Mouse (Mus musculus): ENCODE measurements around the gene Aldh2. TPM values are rescaled to one million over a fixed set of nuclear protein-coding genes. Genes with fewer than 3 reads are reported as not detected.
"Not testable (repeated sequence)": the region's sequence is repeated elsewhere in the genome, so short reads cannot be mapped to it uniquely, and the experiment has no call there.

Aldh2 gene
- total RNA-seq, 2 experiments from 2014 or later = 140 to 143 TPM

GRCm38 (mm10) chr5:121564468-121564895 lies 29.1 kb downstream of the Aldh2 start:
- DNase-seq (ENCODE audit: low spot score in 2 of 2) = peak; percentile 79 to 90

- no peak for DNase-seq (ENCODE audit: low spot score in 2 of 2)
These were observed 31.2 kb downstream of the Aldh2 start for GRCm38 (mm10) chr5:121562436-121562835.

- DNase-seq (ENCODE audit: low spot score in 2 of 2) = no peak
These were observed 44.4 kb downstream of the Aldh2 start for GRCm38 (mm10) chr5:121549196-121549595.

DNA sequence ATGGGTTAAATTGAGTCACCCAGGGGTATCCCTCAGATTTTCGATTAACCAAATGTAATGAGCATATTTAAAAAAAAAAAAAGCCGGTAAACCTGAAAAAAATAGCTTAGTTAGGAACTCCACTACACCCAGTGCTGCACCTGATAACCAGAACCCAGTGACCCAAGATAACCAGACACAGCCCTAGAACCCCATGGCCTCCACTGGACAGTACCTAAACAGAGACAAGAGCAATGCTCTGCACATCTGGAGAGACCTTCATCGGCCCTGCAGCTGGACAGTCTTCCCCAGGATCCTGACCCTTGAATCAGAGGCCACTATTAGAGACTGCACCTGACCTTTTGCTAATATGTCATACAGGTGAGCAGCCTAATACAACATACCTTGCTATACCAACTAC lies 46.5 kb downstream of the Aldh2 start:
- DNase-seq (ENCODE audit: low spot score in 2 of 2) = no peak

GRCm38 (mm10) chr5:121546530-121546895 lies 47.1 kb downstream of the Aldh2 start:
- DNase-seq (ENCODE audit: low spot score in 2 of 2) = peak in 1 of 2 experiments; percentile 67

DNA sequence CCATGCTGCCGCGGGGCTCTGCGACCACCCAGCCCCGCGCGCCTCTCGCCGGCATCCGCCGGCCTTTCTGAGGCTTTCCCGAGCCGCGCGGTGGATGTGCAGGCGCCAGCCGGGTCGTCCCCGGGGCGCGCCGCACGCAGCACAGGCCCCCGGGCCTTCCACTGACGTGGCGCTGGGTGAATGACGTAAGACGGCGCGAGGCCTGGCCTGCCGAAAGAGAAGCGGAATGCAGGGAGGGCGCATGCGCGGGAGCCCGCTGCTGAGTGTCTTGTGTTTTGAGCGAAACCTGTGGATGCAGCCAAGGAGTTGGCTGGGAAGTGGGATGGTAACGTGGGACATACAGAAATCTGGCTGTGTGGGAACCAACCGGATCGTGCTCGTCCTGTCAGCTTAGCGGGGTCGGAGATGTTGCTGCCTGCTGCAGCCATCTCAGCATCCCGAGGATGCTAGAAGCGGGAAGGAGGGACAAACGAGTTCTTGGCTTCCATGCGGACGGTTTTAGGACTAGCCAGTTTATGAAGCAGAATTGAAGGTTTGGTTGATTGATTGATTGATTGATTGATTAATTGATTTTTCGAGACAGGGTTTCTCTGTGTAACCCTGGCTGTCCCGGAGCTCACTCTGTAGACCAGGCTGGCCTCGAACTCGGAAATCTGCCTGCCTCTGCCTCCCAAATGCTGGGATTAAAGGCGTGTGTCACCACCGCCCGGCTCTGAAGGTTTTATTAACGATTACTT lies 47.7 kb downstream of the Aldh2 start, which contains the start of gene Mapkapk5:
Gene Mapkapk5 (minus strand): TSS at position 113 of the 737 bp plus-strand sequence.
- DNase-seq (ENCODE audit: low spot score in 2 of 2) = peak; percentile 96 to 98

DNA sequence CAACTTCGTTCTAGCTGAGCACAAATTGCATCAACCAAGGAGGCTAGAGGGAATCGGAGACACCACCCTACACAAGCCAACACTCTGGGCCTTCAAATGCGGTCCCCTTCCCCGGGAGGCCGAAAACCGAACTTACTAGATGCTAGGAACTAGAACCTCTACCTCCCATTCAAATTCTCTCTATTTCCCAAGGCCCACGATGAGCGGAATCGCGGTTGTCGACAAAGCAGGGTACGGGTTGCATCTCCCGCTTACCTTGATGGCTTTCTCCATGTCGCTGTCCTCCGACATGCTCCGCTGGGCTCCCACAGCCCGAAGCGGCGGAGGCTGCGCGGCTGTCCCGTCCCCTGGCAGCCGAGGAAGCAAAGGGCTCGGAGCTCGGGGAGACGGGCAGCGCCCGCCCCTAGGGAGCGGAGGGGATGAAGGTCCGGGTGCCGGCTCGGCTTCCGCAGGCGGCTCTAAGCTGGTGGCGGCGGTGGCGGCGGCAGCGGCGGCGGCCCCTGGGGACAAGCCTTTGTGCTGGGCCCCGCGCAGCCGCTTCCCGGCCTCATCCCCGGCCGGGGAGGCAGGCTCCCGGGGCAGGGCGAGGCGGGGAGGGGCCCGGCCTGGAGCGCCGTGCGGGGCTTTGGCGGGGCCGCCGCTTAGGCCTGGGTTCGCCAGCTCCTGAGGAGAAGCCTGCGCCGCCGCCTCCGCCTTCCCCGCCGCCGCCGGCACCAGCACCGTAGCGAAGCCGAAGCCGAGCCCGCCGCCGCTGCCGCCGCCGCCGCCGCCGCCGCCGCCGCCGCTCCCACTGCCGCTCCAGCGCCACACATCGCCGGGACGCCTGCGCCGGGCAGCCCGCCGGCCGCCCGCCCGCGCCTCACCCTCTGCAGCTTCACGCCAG lies 48.5 kb downstream of the Aldh2 start, which contains the start of the genes Adam1a and Gm42878:
Gene Adam1a (minus strand): TSS at position 573 of the 883 bp plus-strand sequence.
Gene Gm42878 (minus strand): TSS at position 573 of the 883 bp plus-strand sequence.
- peak; percentile 41 to 55 for DNase-seq (ENCODE audit: low spot score in 2 of 2)

DNA sequence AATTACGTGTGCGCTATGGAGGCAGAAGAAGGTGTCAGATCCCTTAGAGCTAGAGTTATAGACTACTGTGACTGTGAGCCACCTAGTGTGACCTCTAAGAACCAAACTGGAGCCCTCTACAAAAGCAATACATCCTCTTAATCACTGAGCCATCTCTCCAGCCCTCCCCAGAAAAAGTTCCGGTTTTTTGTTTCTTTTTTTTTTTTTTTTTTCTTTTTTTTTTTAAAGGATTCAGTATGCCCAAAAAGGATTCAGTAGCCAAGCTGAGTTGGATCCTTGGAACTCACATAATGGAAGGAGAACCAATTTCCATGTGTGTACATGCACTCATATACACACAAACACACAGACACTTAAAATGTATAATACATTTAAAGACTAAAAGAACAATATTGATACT lies 50.3 kb downstream of the Aldh2 start:
- no peak for DNase-seq (ENCODE audit: low spot score in 2 of 2)

- no peak for DNase-seq (ENCODE audit: low spot score in 2 of 2)
These were observed 52.4 kb downstream of the Aldh2 start for GRCm38 (mm10) chr5:121541235-121541634.

DNA sequence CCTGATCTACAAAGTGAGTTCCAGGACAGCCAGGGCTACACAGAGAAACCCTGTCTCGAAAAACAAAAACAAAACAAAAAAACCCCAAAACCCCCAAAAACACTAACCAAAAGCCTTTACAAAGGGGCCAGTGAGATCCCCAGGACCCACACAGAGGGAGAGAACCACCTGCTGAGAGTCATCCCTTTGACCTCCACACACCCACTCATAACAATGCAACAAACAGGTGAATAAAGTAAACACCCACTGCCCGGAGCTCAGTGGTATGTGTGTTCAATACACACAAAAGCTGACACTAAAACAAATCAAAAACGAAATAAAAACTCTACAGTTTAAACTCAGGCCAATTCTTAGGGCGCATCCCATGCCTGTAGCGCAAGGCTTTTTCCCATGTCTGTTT lies 53.6 kb downstream of the Aldh2 start:
- DNase-seq (ENCODE audit: low spot score in 2 of 2) = no peak

GRCm38 (mm10) chr5:121537588-121537987 lies 56.0 kb downstream of the Aldh2 start:
- DNase-seq (ENCODE audit: low spot score in 2 of 2) = no peak

DNA sequence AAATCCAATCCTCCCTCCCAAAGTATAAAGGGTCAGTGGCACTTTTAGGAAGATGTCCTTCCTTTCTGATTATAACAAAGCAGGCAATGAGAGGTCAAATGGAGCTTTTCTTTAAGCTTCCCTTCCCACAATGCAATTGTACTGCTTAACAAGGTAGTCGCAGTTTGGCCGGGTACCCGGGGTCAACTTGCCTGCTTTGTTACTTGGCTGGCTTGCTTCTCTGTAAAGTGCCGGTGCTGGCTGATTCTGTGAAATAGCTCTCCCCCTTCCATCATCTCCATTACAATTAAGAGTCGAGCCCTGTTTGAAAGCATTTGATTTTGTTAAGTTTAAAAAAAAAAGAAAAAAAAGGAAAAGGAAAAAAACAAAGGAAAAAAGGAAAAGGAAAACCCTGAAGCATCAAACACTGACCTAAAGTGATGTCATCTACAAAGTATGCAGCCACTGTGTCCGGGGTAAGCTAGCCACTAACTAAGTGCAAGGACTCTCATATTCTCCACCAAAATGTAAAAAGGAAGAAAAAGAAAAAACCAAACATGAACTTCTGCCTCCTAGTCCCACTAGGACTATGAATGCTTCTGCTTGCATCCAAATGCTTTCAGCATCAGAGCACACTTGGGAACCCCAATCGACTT lies 56.6 kb downstream of the Aldh2 start:
- DNase-seq (ENCODE audit: low spot score in 2 of 2) = no peak

- no peak for DNase-seq (ENCODE audit: low spot score in 2 of 2)
These were observed 58.5 kb downstream of the Aldh2 start for GRCm38 (mm10) chr5:121535116-121535515.

DNA sequence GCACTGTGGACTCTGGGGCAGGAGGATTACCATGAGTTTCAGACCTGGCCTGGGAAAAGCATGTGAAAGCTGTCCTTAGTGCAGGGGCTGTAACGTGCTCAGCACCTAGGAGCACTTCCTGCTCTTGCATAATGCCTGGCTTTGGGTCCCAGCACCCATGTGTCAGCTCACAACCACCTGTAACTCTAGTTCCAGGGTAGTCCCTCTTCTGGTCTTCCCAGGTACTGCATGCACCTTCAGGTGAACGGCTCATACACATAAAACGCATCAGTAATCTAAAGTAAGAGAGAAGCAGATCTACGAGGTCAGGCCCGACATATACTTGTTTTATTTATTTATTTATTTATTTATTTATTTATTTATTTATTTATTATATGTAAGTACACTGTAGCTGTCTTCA lies 59.1 kb downstream of the Aldh2 start:
- no peak for DNase-seq (ENCODE audit: low spot score in 2 of 2)

- no peak for DNase-seq (ENCODE audit: low spot score in 2 of 2)
These were observed 66.7 kb downstream of the Aldh2 start for GRCm38 (mm10) chr5:121526961-121527360.

- DNase-seq (ENCODE audit: low spot score in 2 of 2) = no peak
These were observed 67.1 kb downstream of the Aldh2 start for GRCm38 (mm10) chr5:121526526-121526925.

GRCm38 (mm10) chr5:121525774-121526450 lies 67.7 kb downstream of the Aldh2 start:
- no peak for DNase-seq (ENCODE audit: low spot score in 2 of 2)

GRCm38 (mm10) chr5:121519758-121520157 lies 73.9 kb downstream of the Aldh2 start:
- not testable (repeated sequence) for DNase-seq (ENCODE audit: low spot score in 2 of 2)

DNA sequence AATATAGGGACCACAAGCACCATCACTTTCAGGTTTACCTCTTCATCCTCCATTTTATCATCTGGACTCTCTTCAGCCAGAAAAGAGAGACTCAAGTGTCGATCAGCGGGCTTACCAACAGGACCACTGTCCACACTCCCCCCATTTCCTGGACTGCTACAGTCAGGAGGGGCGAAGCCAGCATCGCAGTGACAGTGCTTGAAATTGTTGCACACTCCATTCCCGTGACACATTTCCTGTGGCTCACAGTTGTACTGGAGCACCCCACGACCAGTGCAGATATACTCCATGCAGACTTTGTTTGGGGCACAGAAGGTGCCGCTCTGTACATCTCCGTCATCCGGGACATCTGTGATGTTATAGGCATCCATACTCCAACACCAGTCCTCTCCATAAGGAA lies 74.6 kb downstream of the Aldh2 start:
- DNase-seq (ENCODE audit: low spot score in 2 of 2) = no peak

Measured in gastrocnemius, postnatal 4 days (tissue).